Mouse (Mus musculus): ENCODE results near the gene Aip.
"Not testable (repeated sequence)": the region's sequence is repeated elsewhere in the genome, so short reads cannot be mapped to it uniquely, and the experiment has no call there.

The Aip gene

GRCm38 (mm10) chr19:4064501-4064900, 61.2 kb downstream of the Aip start:
- DNase-seq (ENCODE audit: low read depth, low spot score): not testable (repeated sequence)
